Mouse (Mus musculus) midbrain, embryonic 15.5 days (tissue): ENCODE results near the gene Zscan18. TPM values are rescaled to one million over a fixed set of nuclear protein-coding genes. Genes with fewer than 3 reads are reported as not detected.

Experiments
- ATAC-seq: fragments of 200-750 bp; cut with Nextera tagmentation; replicated peaks from 2 replicates; pipeline ENCODE4 v1.8.0; 2017; ENCODE audit warnings: moderate TSS enrichment
- H3K27ac ChIP-seq: fragments of 300-500 bp; sonication (generic); 2 replicates; pipeline ENCODE4 v1.5.1; 2015; ENCODE audit warnings: mild to moderate bottlenecking, inconsistent platforms
- H3K27me3 ChIP-seq: fragments of 300-500 bp; sonication (generic); replicated peaks from 2 replicates; pipeline ENCODE4 v1.6.1; 2015; ENCODE audit warnings: inconsistent platforms
- H3K36me3 ChIP-seq: fragments of 300-500 bp; sonication (generic); replicated peaks from 2 replicates; pipeline ENCODE4 v1.6.1; 2015; ENCODE audit warnings: inconsistent platforms
- H3K4me1 ChIP-seq: fragments of 300-500 bp; sonication (generic); 2 replicates; pipeline ENCODE4 v1.6.1; 2015; ENCODE audit warnings: inconsistent platforms
- H3K4me2 ChIP-seq: fragments of 300-500 bp; sonication (generic); 2 replicates; pipeline ENCODE4 v1.6.1; 2015; ENCODE audit warnings: inconsistent platforms, mild to moderate bottlenecking, moderate library complexity
- H3K4me3 ChIP-seq: fragments of 300-500 bp; sonication (generic); 2 replicates; pipeline ENCODE4 v1.5.1; 2015; ENCODE audit warnings: mild to moderate bottlenecking, inconsistent platforms
- H3K9ac ChIP-seq: fragments of 300-500 bp; sonication (generic); 2 replicates; pipeline ENCODE4 v1.6.1; 2015; ENCODE audit warnings: mild to moderate bottlenecking, inconsistent platforms
- H3K9me3 ChIP-seq: fragments of 300-500 bp; sonication (generic); 2 replicates; pipeline ENCODE4 v1.6.1; 2016; ENCODE audit warnings: inconsistent platforms
- WGBS: fragments of 180-500 bp; shearing (Covaris S2); methylation state at CpG from one replicate; pipeline ENCODE4 v1.1.7; 2015; ENCODE audit warnings: mixed read lengths; 5-methylcytosine and 5-hydroxymethylcytosine counted together
- polyA plus RNA-seq: library from polyadenylated mRNA; unstranded; fragments of >200 nt; fragmentation: Nextera tagmentation; extraction: Ambion mirVana; gene quantifications from 2 replicates; pipeline ENCODE4 v1.2.1, GENCODE M21; 2015

The Zscan18 gene
- polyA plus RNA-seq, 1 experiment from 2014 or later: 35.3 TPM

DNA sequence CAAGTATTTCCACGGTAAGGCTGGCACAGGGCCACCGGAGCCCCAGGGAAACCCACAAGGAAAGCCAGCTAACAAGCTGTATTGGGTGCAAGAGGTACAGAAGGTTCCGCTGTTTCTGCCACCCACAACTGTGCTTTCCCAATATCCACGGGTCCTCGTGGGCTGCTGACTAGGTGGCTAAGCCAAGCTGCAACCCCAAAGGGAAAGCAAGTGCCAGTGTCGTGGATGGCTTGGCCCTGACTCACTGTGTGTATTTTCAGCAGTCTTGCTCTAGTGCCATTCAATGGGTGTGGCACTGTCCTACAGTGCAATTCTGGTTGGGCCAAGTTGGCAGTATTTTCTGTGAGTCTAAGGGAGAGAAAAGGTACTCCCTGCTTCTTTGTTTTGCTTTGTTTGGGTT is 16.1 kb downstream of the Zscan18 start:
- Histone ChIP-seq H3K4me1 (peaks cover 7% of the 10 kb centered on the region; the same call in 1 of the 2 replicates), H3K4me3 (no peak overlapping the region), H3K9ac (no peak overlapping the region), H3K9me3 (no peaks in the 10 kb centered on the region), H3K27me3 (no peaks in the 10 kb centered on the region), H3K4me2 (no peak overlapping the region), H3K36me3 (no peaks in the 10 kb centered on the region), H3K27ac (no peak overlapping the region)
- 75% methylated on average over 6 of the region's 6 CpGs for WGBS
- ATAC-seq: no peak

GRCm38 (mm10) chr7:12780151-12780830 is 23.1 kb downstream of the Zscan18 start:
- H3K9ac ChIP-seq: peak overlapping the region; percentile 75
- no peaks in the 10 kb centered on the region for H3K9me3 ChIP-seq
- peak overlapping the region; percentile 75 for H3K27ac ChIP-seq
- H3K27me3 ChIP-seq: no peaks in the 10 kb centered on the region
- WGBS: under 1% methylated on average over 57 of the region's 57 CpGs
- peak overlapping the region; percentile 61 for H3K4me3 ChIP-seq
- peak overlapping the region; percentile 83 for H3K4me2 ChIP-seq
- peaks cover 15% of the 10 kb centered on the region for H3K4me1 ChIP-seq
- peak; percentile 96 for ATAC-seq
- H3K36me3 ChIP-seq: peaks cover 2% of the 10 kb centered on the region

GRCm38 (mm10) chr7:12779782-12780150 is 23.7 kb downstream of the Zscan18 start:
- ATAC-seq: no peak
- Histone ChIP-seq H3K4me3 (peak overlapping the region; percentile 61), H3K9me3 (no peaks in the 10 kb centered on the region), H3K9ac (peak overlapping the region; percentile 75), H3K4me2 (peak overlapping the region; percentile 83), H3K4me1 (peaks cover 15% of the 10 kb centered on the region), H3K27ac (0 out of 2 replicates have a peak overlapping the region, but pooled peaks have one; percentile 75), H3K27me3 (no peaks in the 10 kb centered on the region), H3K36me3 (peaks cover 8% of the 10 kb centered on the region)
- 14% methylated on average over 10 of the region's 10 CpGs for WGBS

- no peak for ATAC-seq
- Histone ChIP-seq H3K27me3 (no peaks in the 10 kb centered on the region), H3K4me3 (peak overlapping the region; percentile 61), H3K36me3 (peaks cover 14% of the 10 kb centered on the region), H3K4me2 (peak overlapping the region; percentile 83), H3K4me1 (peaks cover 15% of the 10 kb centered on the region), H3K27ac (no peak overlapping the region), H3K9me3 (no peaks in the 10 kb centered on the region), H3K9ac (peak overlapping the region; percentile 75; the same call in 1 of the 2 replicates)
- WGBS: 93% methylated on average over 5 of the region's 5 CpGs
These were observed 24.3 kb downstream of the Zscan18 start for GRCm38 (mm10) chr7:12779141-12779540.

GRCm38 (mm10) chr7:12774606-12775005 is 28.8 kb downstream of the Zscan18 start:
- Histone ChIP-seq H3K4me2 (no peak overlapping the region), H3K27ac (no peak overlapping the region), H3K9me3 (no peaks in the 10 kb centered on the region), H3K27me3 (no peaks in the 10 kb centered on the region), H3K4me1 (peaks cover 10% of the 10 kb centered on the region), H3K36me3 (peaks cover 56% of the 10 kb centered on the region), H3K4me3 (no peak overlapping the region), H3K9ac (no peak overlapping the region)
- WGBS: 94% methylated on average over 1 of the region's 1 CpGs
- no peak for ATAC-seq

- no peak overlapping the region for H3K9ac ChIP-seq
- no peak overlapping the region for H3K4me2 ChIP-seq
- H3K27me3 ChIP-seq: no peaks in the 10 kb centered on the region
- H3K4me1 ChIP-seq: peaks cover 5% of the 10 kb centered on the region
- no peaks in the 10 kb centered on the region for H3K9me3 ChIP-seq
- H3K36me3 ChIP-seq: peaks cover 61% of the 10 kb centered on the region
- no peak for ATAC-seq
- no peak overlapping the region for H3K4me3 ChIP-seq
- WGBS: 95% methylated on average over 9 of the region's 9 CpGs
- no peak overlapping the region for H3K27ac ChIP-seq
These were observed 29.3 kb downstream of the Zscan18 start for GRCm38 (mm10) chr7:12774111-12774510.

DNA sequence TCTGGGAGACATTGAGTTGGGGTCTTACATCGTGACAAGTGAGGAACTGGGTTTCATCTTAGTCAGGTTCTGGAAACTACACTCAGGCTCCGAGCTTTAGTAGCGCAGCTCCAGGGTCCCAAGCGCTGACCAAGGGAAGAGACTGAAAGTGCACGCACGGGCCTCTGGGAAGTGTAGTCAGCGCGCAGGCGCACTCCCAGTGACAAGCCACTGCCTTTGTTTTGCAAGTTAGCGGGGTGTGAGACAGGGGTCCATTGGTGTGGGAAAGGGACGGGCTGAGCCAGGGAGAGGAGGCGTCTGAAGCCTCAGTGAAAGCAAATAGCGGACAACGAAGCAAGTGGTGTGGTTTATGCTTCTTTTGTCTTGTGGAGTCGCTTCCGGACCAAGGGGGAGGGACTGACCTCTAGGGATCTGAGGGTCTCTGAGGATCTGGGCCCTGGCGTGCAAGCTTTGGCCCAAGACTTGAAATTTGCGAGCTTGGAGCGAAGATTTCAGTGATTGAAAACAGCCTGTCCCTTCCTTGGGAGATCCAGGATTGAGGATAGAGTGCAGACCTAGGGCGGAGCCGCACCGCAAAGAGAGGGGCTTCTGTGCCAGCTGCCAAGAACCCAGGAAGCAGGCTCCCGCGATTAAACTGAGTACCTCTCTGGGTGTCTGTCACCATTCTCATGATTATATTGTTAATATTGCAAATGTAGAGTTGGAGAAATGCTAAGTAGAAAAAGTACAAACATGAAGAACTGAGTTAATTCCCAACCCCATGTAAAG is 53.8 kb downstream of the Zscan18 start:
- no peaks in the 10 kb centered on the region for H3K27me3 ChIP-seq
- no peak overlapping the region; the same call in 1 of the 2 replicates for H3K27ac ChIP-seq
- H3K4me1 ChIP-seq: no peaks in the 10 kb centered on the region
- no peak overlapping the region for H3K9ac ChIP-seq
- H3K9me3 ChIP-seq: no peaks in the 10 kb centered on the region; the same call in 1 of the 2 replicates
- H3K4me2 ChIP-seq: peak overlapping the region; percentile 27
- no peaks in the 10 kb centered on the region; the same call in 1 of the 2 replicates for H3K36me3 ChIP-seq
- ATAC-seq: peak; percentile 88
- peak overlapping the region; percentile 23 for H3K4me3 ChIP-seq
- WGBS: 71% methylated on average over 24 of the region's 24 CpGs

DNA sequence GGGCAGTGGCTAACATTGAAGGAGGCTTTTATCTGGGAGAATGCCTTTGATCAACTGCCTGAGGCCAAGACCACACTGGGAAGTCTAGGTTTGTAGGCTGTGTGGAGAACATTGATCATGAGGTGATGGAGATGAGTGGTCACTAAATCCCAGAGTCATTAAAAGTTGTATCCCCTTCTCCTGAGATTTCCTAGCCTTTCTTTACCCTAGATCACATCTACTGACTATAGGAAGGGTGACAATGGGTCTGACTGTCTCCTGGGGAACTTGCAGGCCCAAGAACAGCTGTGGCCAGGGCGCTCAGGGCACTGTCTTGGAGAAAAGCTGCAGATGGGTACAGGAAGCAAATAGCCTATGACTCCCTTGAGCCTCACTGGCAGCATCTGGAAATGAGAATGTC is 68.5 kb downstream of the Zscan18 start, which contains the start of gene Vmn2r56:
Vmn2r56 (minus strand) TSS at position 101 of the 400 bp plus-strand sequence.
- Histone ChIP-seq H3K9ac (no peak within 1 kb of the TSS), H3K4me3 (no peak within 1 kb of the TSS), H3K36me3 (no peaks in the 10 kb centered on the region), H3K27me3 (no peaks in the 10 kb centered on the region), H3K9me3 (0 out of 2 replicates have a peak, but pooled peaks cover 4% of the 10 kb centered on the region), H3K27ac (no peak within 1 kb of the TSS), H3K4me1 (no peaks in the 10 kb centered on the region), H3K4me2 (no peak within 1 kb of the TSS)
- no peak for ATAC-seq
- 41% methylated on average over 1 of the region's 1 CpGs for WGBS

Other genes with a start within 250 kb of the Zscan18 start
- gene Vmn2r53, start 194.8 kb downstream of the Zscan18 start, polyA plus RNA-seq: 0.01 TPM in 1 of 2 replicates, not detected in the other
- gene Vmn2r54, start 163.3 kb downstream of the Zscan18 start, polyA plus RNA-seq: not detected in 2 replicates
- gene Vmn2r55, start 118.6 kb downstream of the Zscan18 start, polyA plus RNA-seq: not detected in 2 replicates
- gene Vmn2r56, start 68.6 kb downstream of the Zscan18 start, polyA plus RNA-seq: not detected in 2 replicates
- gene Zfp329, start 15.2 kb upstream of the Zscan18 start, polyA plus RNA-seq: 35.2 and 36.0 TPM in 2 replicates
- 28.3 and 30.8 TPM in 2 replicates for gene Zfp110, start 31.1 kb upstream of the Zscan18 start, polyA plus RNA-seq
- 8.6 and 9.4 TPM in 2 replicates for gene Zfp128, start 77.5 kb upstream of the Zscan18 start, polyA plus RNA-seq
- 11.8 and 12.8 TPM in 2 replicates for gene Zscan22, start 94.2 kb upstream of the Zscan18 start, polyA plus RNA-seq
- gene Rps5, start 118.7 kb upstream of the Zscan18 start, polyA plus RNA-seq: 567 and 593 TPM in 2 replicates
- gene Rnf225, start 123.8 kb upstream of the Zscan18 start, polyA plus RNA-seq: 0.90 and 0.93 TPM in 2 replicates
- 17.1 and 17.7 TPM in 2 replicates for gene Zfp324, start 162.2 kb upstream of the Zscan18 start, polyA plus RNA-seq
- gene Zfp446, start 174.2 kb upstream of the Zscan18 start, polyA plus RNA-seq: 14.2 and 16.4 TPM in 2 replicates
- gene Slc27a5, start 194.6 kb upstream of the Zscan18 start, polyA plus RNA-seq: 0.38 and 0.65 TPM in 2 replicates
- 229 and 258 TPM in 2 replicates for gene Trim28, start 195.5 kb upstream of the Zscan18 start, polyA plus RNA-seq
- 45.9 and 46.7 TPM in 2 replicates for gene Zbtb45, start 206.4 kb upstream of the Zscan18 start, polyA plus RNA-seq
- gene Chmp2a, start 231.2 kb upstream of the Zscan18 start, polyA plus RNA-seq: 188 TPM in 2 replicates
- 141 and 162 TPM in 2 replicates for gene Ube2m, start 234.6 kb upstream of the Zscan18 start, polyA plus RNA-seq